Mouse (Mus musculus) thymus, postnatal 14 days (tissue): Measurements from ENCODE around the gene Btbd16.

Source experiments
- DNase-seq: peaks from one replicate; pipeline ENCODE4 v3.0.0; 2021

The Btbd16 gene

DNA sequence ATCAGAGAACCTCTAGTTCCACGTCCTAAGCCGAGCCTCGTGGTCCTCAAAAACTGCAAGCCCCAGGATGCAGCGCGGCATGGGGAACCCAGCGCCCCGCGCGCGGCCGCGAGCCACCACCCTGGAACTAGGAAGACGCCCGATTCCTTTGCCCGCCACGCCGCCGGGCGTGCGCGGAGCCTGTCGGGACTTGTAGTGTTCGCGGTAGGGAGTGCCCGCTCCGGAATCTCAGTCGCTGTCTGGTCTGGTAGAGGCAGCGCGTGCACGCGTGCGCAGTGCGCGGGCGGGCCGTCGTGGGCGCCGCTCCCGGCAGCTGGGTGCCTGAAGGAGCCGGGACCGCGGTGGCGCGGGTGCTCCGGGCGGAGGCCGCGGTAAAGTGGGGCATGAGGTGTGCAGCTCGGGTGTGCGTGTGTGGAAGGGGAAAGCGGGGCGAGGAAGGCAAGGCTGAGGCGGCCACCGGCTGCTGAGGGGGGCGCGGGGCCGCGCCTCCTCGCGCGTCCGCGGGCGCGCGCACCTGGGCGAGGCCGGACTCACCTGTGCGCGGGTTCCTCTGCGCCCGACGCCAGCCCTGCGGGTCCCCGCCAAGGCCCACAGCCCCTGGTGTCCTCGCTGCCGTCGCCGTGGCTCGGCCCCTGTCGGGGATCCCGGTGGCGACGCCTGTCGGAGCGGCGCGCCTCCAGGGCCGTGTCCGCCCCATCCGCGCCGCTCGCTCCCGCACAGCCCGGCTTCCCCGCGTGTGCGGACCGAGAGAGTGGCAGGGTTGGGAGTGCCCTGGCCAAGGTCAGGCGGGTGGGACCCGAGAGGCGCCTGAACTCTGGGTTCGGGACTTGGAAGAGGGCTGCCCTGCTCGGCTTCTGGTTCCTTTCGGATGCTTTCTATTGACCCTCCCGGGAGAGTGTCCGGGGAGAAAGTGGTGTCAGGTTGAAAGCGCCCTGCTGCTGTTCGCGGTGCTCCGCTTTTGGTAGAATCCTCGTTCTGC lies 92.0 kb downstream of the Btbd16 start, which contains the start of gene Plekha1:
Plekha1 (plus strand) TSS at position 144 of the 979 bp plus-strand sequence.
- peak; percentile 97 for DNase-seq

DNA sequence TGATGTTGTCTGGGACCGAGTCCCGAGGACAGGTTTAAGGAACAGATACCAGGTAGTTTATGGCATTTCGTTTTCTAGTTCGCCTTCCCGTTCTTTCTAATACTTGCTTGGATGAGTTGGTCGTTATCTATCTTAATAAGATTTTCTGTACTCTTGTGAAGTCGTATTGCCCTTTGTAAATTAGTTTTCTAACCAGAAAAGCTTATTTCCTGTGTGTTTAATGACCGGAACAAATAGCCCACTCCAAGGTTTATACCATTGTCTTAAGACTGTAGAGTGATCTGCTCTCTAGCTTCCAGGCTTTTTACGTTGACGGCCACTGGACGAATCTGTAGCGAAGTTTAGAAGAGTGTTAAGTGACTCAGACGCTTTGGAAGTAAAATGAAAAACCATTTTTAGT lies 92.8 kb downstream of the Btbd16 start:
- DNase-seq = no peak

DNA sequence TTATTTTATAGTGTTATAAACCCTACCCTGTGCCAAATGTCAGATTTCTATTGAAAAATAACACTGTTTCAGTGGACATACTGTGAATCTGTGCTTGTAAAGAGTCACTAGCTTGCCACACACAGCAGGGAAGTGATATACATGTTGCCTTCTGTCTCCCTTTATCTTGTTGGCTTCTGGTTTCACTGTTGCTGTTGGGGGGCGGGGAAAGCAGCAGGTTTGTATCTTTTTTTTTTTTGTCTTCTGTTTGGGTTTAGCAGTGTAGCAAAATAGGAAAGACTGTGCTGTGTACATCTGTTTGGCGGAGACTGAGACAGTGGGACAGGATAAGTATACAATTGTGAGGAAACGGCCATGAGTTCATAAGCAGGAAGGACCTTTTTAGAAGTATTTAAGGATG lies 93.4 kb downstream of the Btbd16 start:
- DNase-seq = no peak
